Mouse (Mus musculus) testis, postnatal 14 days (tissue): ENCODE results near the gene Rbm4b.
"Not testable (repeated sequence)": the region's sequence is repeated elsewhere in the genome, so short reads cannot be mapped to it uniquely, and the experiment has no call there.

Experiments
- DNase-seq: peaks from one replicate; pipeline ENCODE4 v3.0.0; 2021; ENCODE audit warnings: low spot score

Gene Rbm4b

DNA sequence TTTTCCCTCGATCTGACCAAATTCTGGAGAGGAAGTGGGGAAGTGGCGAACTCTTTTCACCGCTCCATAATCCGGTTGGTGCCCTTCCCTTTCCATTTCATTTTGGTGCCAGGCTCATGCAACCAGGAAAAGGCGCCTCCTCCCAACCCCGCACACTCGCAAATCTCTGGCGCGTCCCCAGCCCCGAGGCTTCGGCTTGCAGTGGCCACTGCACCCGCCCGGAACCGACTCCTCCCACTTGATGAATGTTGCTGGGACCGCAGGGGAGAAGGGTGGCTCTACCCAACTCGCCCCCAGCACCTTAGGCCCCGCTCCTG is 54.4 kb downstream of the Rbm4b start:
- DNase-seq: no peak

DNA sequence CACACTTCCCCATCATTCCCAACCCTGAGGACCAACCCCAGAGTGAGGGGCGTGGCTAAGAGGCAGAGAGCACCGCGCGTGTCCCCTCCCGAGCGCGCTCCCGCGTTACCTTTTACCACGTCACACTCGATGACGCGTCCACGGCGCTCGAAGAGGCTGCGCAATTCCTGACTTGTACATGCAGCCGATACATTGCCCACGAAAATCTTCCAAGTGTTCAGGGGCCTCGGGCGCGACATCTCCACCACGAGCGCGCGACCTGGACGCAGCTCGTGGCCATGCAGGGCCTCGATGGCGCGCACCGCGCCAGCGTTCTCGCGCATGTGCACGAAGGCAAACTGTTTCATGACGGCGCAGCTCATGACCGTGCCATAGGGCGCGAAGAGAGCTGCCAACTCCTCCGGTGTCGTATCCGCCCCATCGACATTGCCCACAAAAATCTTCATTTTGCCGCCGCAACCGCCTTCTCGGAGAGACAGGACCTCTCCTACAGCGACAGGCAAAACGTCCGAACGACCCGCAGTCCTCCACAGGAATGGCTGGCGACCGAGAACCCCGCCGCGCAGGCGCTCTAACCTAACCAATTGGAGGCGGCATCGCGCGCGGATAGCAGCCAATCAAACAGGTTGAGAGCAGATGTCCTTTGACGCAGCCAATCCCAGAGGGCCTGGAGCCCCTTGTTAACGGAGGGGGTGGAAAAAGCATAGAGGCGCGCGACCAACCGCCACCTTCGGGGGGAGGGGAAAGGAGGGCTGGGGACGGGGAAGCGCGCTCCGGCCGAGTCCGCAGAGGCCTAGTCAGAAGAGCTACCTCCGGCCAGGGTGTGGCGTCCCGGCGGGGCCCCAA is 55.0 kb downstream of the Rbm4b start, which contains the start of the genes Gm21992 and Rbm14:
Gm21992 (minus strand) TSS at position 550 of the 846 bp plus-strand sequence.
Rbm14 (minus strand) TSS at position 572 of the 846 bp plus-strand sequence.
- DNase-seq: peak; percentile 99

DNA sequence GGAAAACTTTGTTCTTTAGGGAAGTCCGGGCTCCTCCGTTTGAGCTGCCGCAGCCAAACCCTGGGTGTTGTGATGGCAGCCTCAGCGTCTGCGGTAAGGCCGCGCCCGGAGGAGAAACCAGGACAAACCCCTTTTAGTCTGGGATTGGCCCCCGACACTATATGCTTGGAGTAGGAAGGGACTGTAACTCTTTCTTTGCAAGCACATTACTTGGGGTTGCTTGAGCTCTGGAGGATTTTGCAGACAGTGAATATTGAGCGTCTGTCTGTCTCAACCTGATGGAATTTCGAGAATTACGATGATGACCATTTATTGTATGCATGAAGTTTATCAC is 55.6 kb downstream of the Rbm4b start:
- no peak for DNase-seq

DNA sequence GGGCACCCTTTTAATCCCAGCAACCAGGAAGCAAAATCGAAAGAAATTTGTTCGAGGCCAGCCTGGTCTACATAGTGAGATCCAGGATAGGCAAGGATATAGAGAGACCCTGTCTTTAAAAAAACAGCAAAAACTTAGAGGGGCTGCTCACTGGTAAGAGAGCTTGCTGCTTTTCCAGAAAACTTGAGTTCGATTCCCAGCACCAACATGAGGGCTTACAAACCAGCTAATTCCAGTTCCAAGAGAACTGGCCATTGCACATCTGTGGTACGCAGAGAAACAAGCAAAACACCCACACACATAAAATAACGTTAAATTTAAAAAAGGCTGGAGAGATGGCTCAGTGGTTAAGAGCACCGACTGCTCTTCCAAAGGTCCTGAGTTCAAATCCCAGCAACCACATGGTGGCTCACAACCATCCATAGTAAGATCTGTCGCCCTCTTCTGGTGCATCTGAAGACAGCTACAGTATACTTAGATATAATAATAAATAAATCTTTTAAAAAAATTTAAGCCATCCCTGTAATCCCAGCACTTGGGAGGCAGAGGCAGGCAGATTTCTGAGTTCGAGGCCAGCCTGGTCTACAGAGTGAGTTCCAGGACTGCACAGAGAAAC is 56.1 kb downstream of the Rbm4b start:
- not testable (repeated sequence) for DNase-seq

DNA sequence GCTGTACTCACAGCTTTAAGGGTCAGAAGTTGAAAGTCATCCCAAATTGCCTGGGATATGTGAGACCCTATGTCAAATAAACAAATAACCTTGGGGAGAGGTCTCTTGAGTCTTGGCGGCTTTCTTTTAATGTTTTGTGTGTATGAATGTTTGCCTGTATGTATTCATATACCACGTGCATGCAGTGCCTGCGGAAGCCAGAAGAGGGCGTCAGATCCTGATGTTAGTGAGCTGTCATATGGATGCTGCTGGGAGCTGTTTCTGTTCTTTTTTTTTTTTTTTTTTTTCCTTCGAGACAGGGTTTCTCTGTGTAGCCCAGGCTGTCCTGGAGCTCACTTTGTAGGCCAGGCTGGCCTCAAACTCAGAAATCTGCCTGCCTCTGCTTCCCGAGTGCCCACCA is 56.7 kb downstream of the Rbm4b start:
- peak; percentile 70 for DNase-seq
